Mouse (Mus musculus): Measurements from ENCODE around the gene AU022252. TPM values are rescaled to one million over a fixed set of nuclear protein-coding genes. Genes with fewer than 3 reads are reported as not detected.

Gene AU022252
- total RNA-seq, 2 experiments from 2014 or later: 6.2 to 17.1 TPM

- peak; percentile 44 for ATAC-seq (replicated peaks; ENCODE audit: low FRiP score, low TSS enrichment, poor library complexity, severe bottlenecking)
Measured at GRCm38 (mm10) chr4:119157186-119157585, 75.3 kb downstream of the AU022252 start.

Other genes with a start within 250 kb of the AU022252 start
- 0.98 and 2.6 TPM in 2 replicates for gene Slc2a1, start 124.0 kb downstream of the AU022252 start, total RNA-seq (2014; fragmentation: Nextera tagmentation)
- 2.1 and 5.0 TPM in 2 replicates for gene Slc2a1, start 124.0 kb downstream of the AU022252 start, total RNA-seq (2017)
- gene Zfp691, start 58.5 kb downstream of the AU022252 start, total RNA-seq (2014; fragmentation: Nextera tagmentation): 44.4 and 47.3 TPM in 2 replicates
- gene Zfp691, start 58.5 kb downstream of the AU022252 start, total RNA-seq (2017): 6.5 and 8.1 TPM in 2 replicates
- gene Ermap, start 42.7 kb downstream of the AU022252 start, total RNA-seq (2014; fragmentation: Nextera tagmentation): 505 and 531 TPM in 2 replicates
- 220 and 292 TPM in 2 replicates for gene Ermap, start 42.7 kb downstream of the AU022252 start, total RNA-seq (2017)
- 107 and 124 TPM in 2 replicates for gene Svbp, start 37.4 kb downstream of the AU022252 start, total RNA-seq (2014; fragmentation: Nextera tagmentation)
- gene Svbp, start 37.4 kb downstream of the AU022252 start, total RNA-seq (2017): 47.7 and 52.9 TPM in 2 replicates
- not detected in 2 replicates for gene Tmem269, start 14.5 kb downstream of the AU022252 start, total RNA-seq (2014; fragmentation: Nextera tagmentation)
- gene Tmem269, start 14.5 kb downstream of the AU022252 start, total RNA-seq (2017): not detected in 2 replicates
- gene P3h1, start 203 bp upstream of the AU022252 start, total RNA-seq (2014; fragmentation: Nextera tagmentation): 9.5 and 14.0 TPM in 2 replicates
- gene P3h1, start 203 bp upstream of the AU022252 start, total RNA-seq (2017): 11.0 and 12.8 TPM in 2 replicates
- not detected in 2 replicates for gene Cldn19, start 22.7 kb upstream of the AU022252 start, total RNA-seq (2014; fragmentation: Nextera tagmentation)
- gene Cldn19, start 22.7 kb upstream of the AU022252 start, total RNA-seq (2017): not detected in 2 replicates
- gene Ybx1, start 61.9 kb upstream of the AU022252 start, total RNA-seq (2014; fragmentation: Nextera tagmentation): 1,098 and 1,257 TPM in 2 replicates
- 1,610 and 1,654 TPM in 2 replicates for gene Ybx1, start 61.9 kb upstream of the AU022252 start, total RNA-seq (2017)
- gene Ppih, start 87.8 kb upstream of the AU022252 start, total RNA-seq (2014; fragmentation: Nextera tagmentation): 158 and 164 TPM in 2 replicates
- gene Ppih, start 87.8 kb upstream of the AU022252 start, total RNA-seq (2017): 164 and 168 TPM in 2 replicates
- 0.27 TPM in 1 of 2 replicates, not detected in the other for gene Ccdc30, start 182.8 kb upstream of the AU022252 start, total RNA-seq (2014; fragmentation: Nextera tagmentation)
- gene Ccdc30, start 182.8 kb upstream of the AU022252 start, total RNA-seq (2017): 0.50 and 2.9 TPM in 2 replicates
- gene Ppcs, start 189.7 kb upstream of the AU022252 start, total RNA-seq (2014; fragmentation: Nextera tagmentation): 6.3 and 13.0 TPM in 2 replicates
- gene Ppcs, start 189.7 kb upstream of the AU022252 start, total RNA-seq (2017): 3.8 and 4.8 TPM in 2 replicates
- gene Zmynd12, start 190.1 kb upstream of the AU022252 start, total RNA-seq (2014; fragmentation: Nextera tagmentation): not detected in 2 replicates
- gene Zmynd12, start 190.1 kb upstream of the AU022252 start, total RNA-seq (2017): not detected in 2 replicates